Mouse (Mus musculus) heart, postnatal 4 days (tissue): Measurements from ENCODE around the gene Helz2. TPM values are rescaled to one million over a fixed set of nuclear protein-coding genes. Genes with fewer than 3 reads are reported as not detected.

Experiments
- DNase-seq: peaks from one replicate; pipeline ENCODE4 v3.0.0; 2021
- total RNA-seq, 2 experiments: library from RNA; stranded (reverse); gene quantifications; 2 replicates each; pipeline ENCODE4 v1.2.3; 2021

Helz2 gene
- total RNA-seq: 1 to 10 TPM; 9.2 to 9.4 TPM

- DNase-seq: peak; percentile 54
Observed at GRCm38 (mm10) chr2:181241602-181242313, at the start of gene Helz2. Gene Helz2 (minus strand): TSS chr2:181242027.

- no peak for DNase-seq
Observed at GRCm38 (mm10) chr2:181290937-181291336, 49.1 kb upstream of the Helz2 start.

GRCm38 (mm10) chr2:181288691-181289090 lies 46.9 kb upstream of the Helz2 start:
- DNase-seq: no peak

DNA sequence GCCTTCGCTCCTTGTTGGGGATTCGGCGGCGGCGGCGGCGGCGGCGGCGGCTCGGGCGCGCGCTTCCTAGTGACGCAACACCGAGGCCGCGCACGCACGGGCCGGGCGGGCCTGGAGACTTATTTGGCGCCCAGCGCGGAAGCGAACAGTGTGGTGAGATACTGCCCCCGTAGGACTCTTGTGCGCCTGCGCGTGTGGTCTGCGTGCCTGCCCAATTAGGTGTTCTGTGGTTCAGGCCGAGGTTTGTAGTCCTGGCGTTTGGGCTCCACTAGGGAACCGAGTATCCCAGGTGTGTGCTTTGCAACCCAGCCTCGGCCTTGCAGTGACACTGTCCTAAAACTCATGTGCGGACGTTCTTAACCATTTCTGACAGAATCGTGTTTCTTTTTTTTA lies 46.1 kb upstream of the Helz2 start, which contains the start of gene Gmeb2:
Gmeb2 (minus strand) TSS at position 78 of the 393 bp plus-strand sequence.
- DNase-seq: peak; percentile 94

DNA sequence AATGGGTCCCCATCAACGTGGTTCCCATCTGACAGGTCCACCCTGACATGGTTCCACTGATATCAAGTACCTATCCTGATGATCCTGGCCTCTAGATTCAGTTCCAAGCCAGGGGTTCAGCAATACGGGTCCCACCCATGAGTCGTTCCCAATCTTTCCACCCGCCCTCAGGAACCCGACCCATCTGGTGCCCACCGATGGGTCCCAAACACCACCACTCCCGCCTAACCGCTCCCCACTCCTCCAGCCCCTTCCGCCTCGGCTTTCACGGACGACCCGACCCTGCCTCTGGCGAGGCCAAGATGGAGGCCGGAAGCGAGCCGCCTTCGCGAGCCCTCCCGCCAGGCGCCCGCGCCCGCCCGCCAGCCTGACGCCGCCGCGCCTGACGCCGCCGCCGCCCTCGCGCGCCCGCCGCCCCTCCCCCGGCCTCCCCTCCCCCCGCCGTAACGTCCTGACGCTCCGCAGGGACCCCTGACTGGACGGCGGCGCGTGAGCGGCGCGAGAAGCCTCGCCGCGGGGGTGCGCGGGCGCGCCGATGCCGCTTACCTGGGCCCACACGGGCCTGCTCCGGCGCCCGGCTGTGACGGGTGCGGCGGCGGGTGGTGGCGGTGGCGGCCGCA lies 45.6 kb upstream of the Helz2 start:
- DNase-seq: peak; percentile 88

DNA sequence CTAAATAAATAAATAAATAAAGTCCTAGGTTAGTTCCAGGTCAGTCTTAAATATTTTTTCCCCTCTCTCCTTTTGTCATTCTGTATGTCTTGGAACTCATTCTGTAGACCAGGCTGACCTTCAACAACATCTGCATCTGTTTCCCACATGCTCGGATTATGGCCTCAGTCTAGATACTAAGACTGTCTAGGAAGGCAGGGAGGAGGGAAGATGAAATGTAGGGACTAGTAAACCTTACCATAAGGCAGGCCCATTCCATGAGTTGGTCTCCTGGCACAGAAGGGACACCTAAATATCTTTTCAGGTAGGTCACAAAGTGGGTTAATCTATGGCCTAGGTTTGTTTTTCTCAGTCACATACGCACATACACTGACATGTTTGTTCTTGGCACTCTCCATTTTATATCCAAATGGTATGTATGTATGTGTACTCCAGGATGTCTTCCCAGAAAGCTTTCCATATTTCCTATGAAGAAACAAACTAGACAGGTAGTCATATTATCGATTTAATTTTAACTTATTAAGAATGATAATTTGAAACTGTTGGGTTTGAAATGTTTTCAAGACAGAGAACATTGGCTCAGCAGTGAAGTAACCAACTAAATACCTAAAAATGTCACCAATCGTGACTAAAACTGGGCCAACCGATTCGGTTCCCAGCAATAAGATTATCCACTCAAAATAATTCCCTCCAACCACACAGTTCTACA lies 45.0 kb upstream of the Helz2 start:
- DNase-seq: no peak

DNA sequence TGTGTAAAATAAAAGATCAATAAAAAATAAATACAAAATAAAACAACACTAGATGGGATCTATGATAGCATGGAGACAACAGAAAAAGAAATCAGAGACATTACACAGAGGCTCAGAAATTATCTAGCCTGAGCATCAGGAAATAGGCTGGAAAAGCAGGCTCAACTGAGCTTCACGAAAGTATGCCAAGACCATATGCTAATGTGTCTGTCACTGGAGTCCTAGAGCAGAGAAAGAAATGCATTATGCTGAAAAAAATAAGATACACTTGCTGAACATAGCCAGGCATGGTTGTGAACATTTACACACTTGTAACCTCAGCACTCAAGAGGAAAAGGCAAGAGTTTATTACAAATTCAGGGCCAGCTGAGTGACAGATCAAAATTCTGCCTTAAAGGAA lies 38.1 kb upstream of the Helz2 start:
- DNase-seq: no peak

DNA sequence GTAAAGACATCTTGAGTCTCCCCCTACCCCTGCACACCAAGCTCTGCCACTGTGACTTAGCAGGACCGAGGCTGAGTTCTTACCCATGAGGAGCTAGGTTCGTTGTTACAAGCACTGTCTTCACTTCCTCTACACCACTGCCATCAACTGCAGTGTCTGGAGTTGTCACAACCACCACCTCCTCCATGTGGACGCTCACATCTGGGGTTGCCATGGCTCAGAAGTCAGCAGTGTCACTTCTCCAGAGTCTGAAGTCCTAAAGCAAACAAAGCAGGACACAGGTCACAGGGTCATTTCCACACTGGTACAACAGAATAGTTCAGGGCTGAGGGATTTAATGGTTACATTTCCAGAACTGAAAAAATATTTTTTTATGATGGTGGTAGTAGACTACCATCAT lies 36.0 kb upstream of the Helz2 start:
- DNase-seq: no peak

GRCm38 (mm10) chr2:181276766-181277165 lies 34.9 kb upstream of the Helz2 start:
- DNase-seq: no peak

DNA sequence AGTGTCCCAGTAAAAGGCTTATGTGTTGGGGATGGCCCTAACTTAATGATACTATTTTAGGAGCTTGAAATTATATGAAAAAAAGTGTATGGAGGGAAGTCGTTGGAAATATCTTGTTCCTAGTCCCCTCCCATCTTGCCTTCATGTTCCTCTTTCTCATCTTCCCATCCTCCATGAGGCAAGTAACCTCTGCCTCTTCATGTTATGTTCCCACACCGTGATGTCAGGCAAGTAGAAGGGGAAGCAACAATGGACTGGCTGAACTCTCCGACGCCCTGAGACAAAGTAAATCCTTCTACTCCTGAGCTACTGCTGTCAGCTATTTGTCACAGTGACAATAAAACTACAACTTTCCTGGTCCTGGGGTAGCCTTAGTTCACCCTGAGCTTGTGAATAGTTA lies 32.8 kb upstream of the Helz2 start:
- DNase-seq: no peak

- no peak for DNase-seq
Observed at GRCm38 (mm10) chr2:181273829-181274228, 32.0 kb upstream of the Helz2 start.

DNA sequence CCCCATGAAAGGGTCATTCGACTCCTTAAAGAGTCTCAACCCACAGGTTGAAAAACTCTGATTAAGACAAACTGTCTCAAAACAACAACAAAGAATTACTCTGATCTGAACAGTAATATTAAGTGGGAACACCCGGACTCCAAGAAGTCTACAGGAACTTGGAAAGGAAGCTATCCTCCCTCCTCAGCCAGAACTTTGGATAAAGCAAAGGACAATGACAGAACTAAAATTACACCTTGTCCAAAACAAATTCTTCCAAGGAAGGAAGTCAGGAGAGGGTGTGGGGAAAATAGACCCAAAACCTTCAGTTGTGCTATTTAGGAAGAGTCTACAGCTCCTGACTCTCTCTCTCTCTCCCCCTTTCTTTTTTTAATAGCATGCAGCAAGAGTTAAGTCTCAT lies 30.3 kb upstream of the Helz2 start:
- DNase-seq: no peak

DNA sequence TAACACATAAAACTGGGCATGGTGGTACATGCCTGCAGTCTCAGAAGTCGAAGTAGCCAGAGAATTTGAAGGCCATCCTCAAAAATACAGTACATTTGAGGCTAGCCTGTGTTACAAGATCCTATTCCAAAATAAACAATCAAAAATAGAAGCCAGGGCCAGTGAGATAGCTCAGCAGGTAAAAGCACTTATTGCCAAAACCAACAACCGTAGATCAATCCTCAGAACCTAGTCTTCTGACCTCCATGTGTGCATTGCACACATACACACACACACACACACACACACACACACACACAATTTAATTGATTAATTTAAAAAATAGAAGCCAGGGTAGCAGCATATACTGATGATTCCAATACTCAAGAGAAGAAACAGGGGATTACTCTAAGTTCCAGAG lies 25.0 kb upstream of the Helz2 start:
- DNase-seq: no peak

DNA sequence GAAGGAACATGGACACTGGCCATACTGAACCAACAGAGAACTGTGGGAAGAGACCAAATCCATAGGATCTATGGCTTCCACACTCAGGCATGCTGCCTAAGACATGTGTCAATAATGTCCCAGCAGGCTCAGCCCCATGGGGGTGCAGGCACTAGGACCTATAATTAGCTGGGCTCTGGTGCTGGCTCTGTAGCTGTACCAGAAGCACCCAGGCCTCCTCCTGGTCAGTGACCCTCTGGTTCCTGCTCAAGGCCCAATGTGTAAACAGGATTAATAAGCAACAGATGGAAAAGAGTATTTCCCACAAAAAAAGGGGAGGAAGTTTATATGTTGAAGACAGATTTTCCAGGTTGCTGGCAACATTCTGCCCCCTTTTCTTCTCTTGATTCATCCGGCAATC lies 11.4 kb upstream of the Helz2 start:
- DNase-seq: no peak

DNA sequence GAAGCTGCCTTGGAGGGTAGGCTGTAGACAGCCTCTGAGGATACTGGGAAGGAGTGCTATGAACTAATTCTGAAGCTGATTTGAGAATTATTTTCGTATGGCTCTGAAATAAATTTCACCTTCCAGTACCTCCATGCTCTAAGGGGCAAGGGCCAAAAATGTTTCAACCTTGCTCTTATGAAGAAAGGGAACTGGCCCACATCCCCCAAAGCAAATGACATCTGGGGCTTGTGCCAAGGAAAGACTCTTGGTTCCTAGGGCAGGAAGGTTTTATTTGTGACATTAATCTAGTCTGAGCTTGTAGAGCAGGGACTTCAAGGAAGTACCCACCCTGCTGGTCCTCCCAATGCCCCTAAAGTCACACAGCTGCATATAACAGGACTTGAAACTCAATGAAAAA lies 10.0 kb upstream of the Helz2 start:
- DNase-seq: no peak

DNA sequence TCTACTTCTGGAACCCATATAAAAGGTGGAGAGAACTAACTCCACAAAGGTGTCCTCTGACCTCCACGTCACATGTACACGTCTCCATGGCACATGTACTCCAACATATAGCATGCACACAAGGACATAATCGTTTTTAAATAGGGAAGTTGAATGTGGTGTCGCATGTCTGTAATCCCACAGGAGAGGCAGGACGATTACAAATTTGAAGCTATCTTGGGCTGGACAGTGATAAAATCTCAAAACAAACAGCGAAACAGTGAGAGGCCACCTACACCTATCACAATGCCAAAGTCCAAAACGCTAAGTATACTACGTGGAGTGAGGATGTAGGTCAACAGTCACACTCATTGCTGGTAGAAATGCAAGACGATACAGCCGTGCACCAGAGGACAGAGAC lies 7.4 kb upstream of the Helz2 start:
- no peak for DNase-seq

DNA sequence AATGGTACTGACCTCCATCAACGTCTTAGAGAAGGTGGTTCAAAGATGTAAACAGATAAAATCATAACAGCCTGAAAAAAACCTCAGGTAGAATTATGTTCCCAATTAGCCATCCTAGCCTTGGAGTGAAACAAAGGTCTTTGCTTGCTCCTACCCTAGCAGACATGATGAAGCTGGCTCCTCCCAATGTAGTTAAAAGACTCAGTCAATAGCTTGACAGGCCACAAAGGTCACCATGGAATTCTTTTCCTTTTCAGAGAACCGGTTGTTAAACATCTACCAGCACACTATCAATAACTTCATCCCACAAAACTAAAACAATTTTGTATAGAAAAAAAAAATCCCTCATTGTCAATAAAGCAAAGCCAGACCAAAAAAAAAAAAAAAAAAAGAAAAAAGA lies 3.2 kb upstream of the Helz2 start:
- no peak for DNase-seq

GRCm38 (mm10) chr2:181243706-181244394 lies 2.0 kb upstream of the Helz2 start:
- peak; percentile 49 for DNase-seq

DNA sequence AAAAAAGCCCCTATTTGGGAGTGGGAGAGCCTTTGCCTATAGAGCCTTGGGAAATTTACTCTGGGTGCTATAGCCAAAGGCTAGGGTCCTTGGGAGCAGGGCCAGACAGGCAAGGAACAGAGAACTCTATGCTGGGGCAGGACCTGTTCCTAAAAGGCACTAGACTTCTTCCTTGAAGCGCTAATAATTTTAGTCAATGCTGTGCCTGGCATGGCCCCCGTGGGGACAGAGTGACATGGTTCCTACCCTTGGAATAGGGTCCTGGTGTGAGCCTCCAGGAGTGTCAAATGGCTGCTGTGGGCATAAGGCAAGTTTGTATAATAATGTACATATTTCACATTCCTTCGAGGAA lies 463 bp upstream of the Helz2 start:
- DNase-seq: no peak

- DNase-seq: no peak
Observed at GRCm38 (mm10) chr2:181240806-181241440, 904 bp downstream of the Helz2 start.

GRCm38 (mm10) chr2:181239261-181239660 lies 2.6 kb downstream of the Helz2 start:
- no peak for DNase-seq

- DNase-seq: no peak
Observed at GRCm38 (mm10) chr2:181238861-181239260, 3.0 kb downstream of the Helz2 start.
